Mouse (Mus musculus) heart, embryonic 14.5 days (tissue): ENCODE measurements at regions not wholly inside any gene's neighbourhood (a gene's known extent, or its start where the extent isn't known, plus 50 kb on each side); places are given as distances from the start of the nearest gene placed in this dataset.

Experiments
- ATAC-seq: fragments of 200-750 bp; cut with Nextera tagmentation; 2 replicates; pipeline ENCODE4 v1.8.0; 2017; ENCODE audit warnings: low read depth, moderate TSS enrichment; ENCODE audit not compliant: insufficient number of reproducible peaks, insufficient read depth, low FRiP score
- H3K27ac ChIP-seq, 2 experiments: fragments of 200-500 bp in 1 of 2; fragments of 300-500 bp in 1 of 2; sonication (generic) in 1 of 2; replicated peaks in 1 of 2; 2 replicates each; pipeline ENCODE4 v1.5.1; 2012 to 2014; ENCODE audit warnings: low read depth in 2 of 2, low read length in 2 of 2, control low read depth in 1 of 2, mild to moderate bottlenecking in 1 of 2, mixed read lengths in 1 of 2; ENCODE audit not compliant: control insufficient read depth in 1 of 2, insufficient read depth in 1 of 2
- H3K27me3 ChIP-seq: fragments of 300-500 bp; sonication (generic); 2 replicates; pipeline ENCODE4 v1.6.1; 2014; ENCODE audit warnings: mild to moderate bottlenecking, low read length, control low read depth; ENCODE audit not compliant: control insufficient read depth, insufficient read depth
- H3K36me3 ChIP-seq: fragments of 300-500 bp; sonication (generic); 2 replicates; pipeline ENCODE4 v1.6.1; 2014; ENCODE audit warnings: mild to moderate bottlenecking, control low read depth, low read length, mixed read lengths; ENCODE audit not compliant: control insufficient read depth, insufficient read depth
- H3K4me1 ChIP-seq, 2 experiments: fragments of 200-500 bp in 1 of 2; fragments of 300-500 bp in 1 of 2; sonication (generic) in 1 of 2; 2 replicates each; pipeline ENCODE4 v1.6.1; 2012 to 2014; ENCODE audit warnings: low read length in 2 of 2, control low read depth in 1 of 2, mixed read lengths in 1 of 2; ENCODE audit not compliant: control insufficient read depth in 2 of 2, insufficient read depth in 2 of 2
- H3K4me2 ChIP-seq: fragments of 300-500 bp; sonication (generic); 2 replicates; pipeline ENCODE4 v1.6.1; 2014; ENCODE audit warnings: mild to moderate bottlenecking, low read length
- H3K4me3 ChIP-seq, 2 experiments: fragments of 200-500 bp in 1 of 2; fragments of 300-500 bp in 1 of 2; sonication (generic) in 1 of 2; 2 replicates each; pipeline ENCODE4 v1.5.1; 2012 to 2014; ENCODE audit warnings: low read length in 2 of 2, mild to moderate bottlenecking in 2 of 2, control low read depth in 1 of 2, low read depth in 1 of 2, moderate library complexity in 1 of 2; ENCODE audit not compliant: control insufficient read depth in 1 of 2, insufficient read depth in 1 of 2
- H3K9ac ChIP-seq: fragments of 300-500 bp; sonication (generic); 2 replicates; pipeline ENCODE4 v1.6.1; 2014; ENCODE audit warnings: mild to moderate bottlenecking, low read length
- H3K9me3 ChIP-seq: fragments of 300-500 bp; sonication (generic); 2 replicates; pipeline ENCODE4 v1.6.1; 2016; ENCODE audit warnings: low read length, control low read depth; ENCODE audit not compliant: control insufficient read depth
- WGBS: fragments of 180-500 bp; shearing (Covaris S2); extraction: QIAGEN DNeasy Blood & Tissue Kit; methylation state at CpG from one replicate; pipeline ENCODE4 v1.1.7; 2014; 5-methylcytosine and 5-hydroxymethylcytosine counted together

- no peak overlapping the region for H3K9ac ChIP-seq
- no peaks in the 10 kb centered on the region for H3K4me1 ChIP-seq
- H3K4me2 ChIP-seq = no peak overlapping the region
- H3K4me3 ChIP-seq = no peak overlapping the region
- no peaks in the 10 kb centered on the region for H3K27me3 ChIP-seq
- no peak for ATAC-seq
- WGBS = 79% methylated on average over 8 of the region's 8 CpGs
- H3K9me3 ChIP-seq = no peaks in the 10 kb centered on the region
- no peak overlapping the region for H3K27ac ChIP-seq
- H3K36me3 ChIP-seq = no peaks in the 10 kb centered on the region
Measured at GRCm38 (mm10) chr15:93959931-93960330, 364.2 kb upstream of the Prickle1 start.

- Histone ChIP-seq H3K36me3 (no peaks in the 10 kb centered on the region), H3K4me2 (no peak overlapping the region), H3K9me3 (no peaks in the 10 kb centered on the region), H3K27me3 (no peaks in the 10 kb centered on the region), H3K4me3 (no peak overlapping the region), H3K4me1 (no peaks in the 10 kb centered on the region), H3K9ac (no peak overlapping the region), H3K27ac (no peak overlapping the region)
- ATAC-seq = no peak
- WGBS = 72% methylated on average over 1 of the region's 1 CpGs
Measured at GRCm38 (mm10) chr15:93958086-93958485, 362.4 kb upstream of the Prickle1 start.

- WGBS = 90% methylated on average over 11 of the region's 11 CpGs
- ATAC-seq = no peak
- H3K27ac ChIP-seq = no peak overlapping the region
Measured at GRCm38 (mm10) chr15:93956801-93957200, 361.1 kb upstream of the Prickle1 start.

GRCm38 (mm10) chr15:93953548-93953947 is 357.9 kb upstream of the Prickle1 start:
- ATAC-seq = no peak
- no peak overlapping the region for H3K4me2 ChIP-seq
- no peak overlapping the region for H3K9ac ChIP-seq
- H3K4me3 ChIP-seq = no peak overlapping the region
- 87% methylated on average over 1 of the region's 1 CpGs for WGBS
- no peaks in the 10 kb centered on the region for H3K36me3 ChIP-seq
- H3K27ac ChIP-seq = no peak overlapping the region
- no peaks in the 10 kb centered on the region for H3K9me3 ChIP-seq
- no peaks in the 10 kb centered on the region for H3K27me3 ChIP-seq
- H3K4me1 ChIP-seq = no peaks in the 10 kb centered on the region

More at GRCm38 (mm10) chr15:93956801-93957200, 361.1 kb upstream of the Prickle1 start:
- Histone ChIP-seq H3K36me3 (no peaks in the 10 kb centered on the region), H3K9ac (no peak overlapping the region), H3K4me1 (no peaks in the 10 kb centered on the region), H3K4me2 (no peak overlapping the region), H3K27me3 (no peaks in the 10 kb centered on the region), H3K9me3 (no peaks in the 10 kb centered on the region), H3K4me3 (no peak overlapping the region)

- Histone ChIP-seq H3K36me3 (no peaks in the 10 kb centered on the region), H3K9ac (no peak overlapping the region), H3K4me1 (no peaks in the 10 kb centered on the region), H3K4me3 (no peak overlapping the region), H3K27me3 (no peaks in the 10 kb centered on the region), H3K9me3 (no peaks in the 10 kb centered on the region), H3K4me2 (no peak overlapping the region), H3K27ac (no peak overlapping the region)
- WGBS = 95% methylated on average over 1 of the region's 1 CpGs
- ATAC-seq = no peak
Measured at GRCm38 (mm10) chr15:93950441-93950840, 354.8 kb upstream of the Prickle1 start.

GRCm38 (mm10) chr15:93948902-93949301 is 353.2 kb upstream of the Prickle1 start:
- no peaks in the 10 kb centered on the region for H3K4me1 ChIP-seq
- H3K9ac ChIP-seq = no peak overlapping the region
- H3K4me2 ChIP-seq = no peak overlapping the region
- no peak overlapping the region for H3K4me3 ChIP-seq
- no peaks in the 10 kb centered on the region for H3K36me3 ChIP-seq
- no peaks in the 10 kb centered on the region for H3K27me3 ChIP-seq
- no peak overlapping the region for H3K27ac ChIP-seq
- no peak for ATAC-seq
- 70% methylated on average over 4 of the region's 4 CpGs for WGBS
- no peaks in the 10 kb centered on the region for H3K9me3 ChIP-seq

- WGBS = 78% methylated on average over 12 of the region's 12 CpGs
- Histone ChIP-seq H3K9me3 (no peaks in the 10 kb centered on the region), H3K27ac (no peak overlapping the region), H3K4me1 (0 out of 4 replicates have a peak, but pooled peaks cover 0 to 2% of the 10 kb centered on the region in 2 experiments), H3K4me3 (no peak overlapping the region), H3K36me3 (no peaks in the 10 kb centered on the region), H3K27me3 (no peaks in the 10 kb centered on the region), H3K9ac (no peak overlapping the region), H3K4me2 (no peak overlapping the region)
- ATAC-seq = no peak
Measured at GRCm38 (mm10) chr15:93943545-93943944, 347.9 kb upstream of the Prickle1 start.

GRCm38 (mm10) chr15:93932971-93933496 is 337.3 kb upstream of the Prickle1 start:
- Histone ChIP-seq H3K4me2 (no peak overlapping the region), H3K9ac (no peak overlapping the region), H3K36me3 (no peaks in the 10 kb centered on the region), H3K4me3 (no peak overlapping the region), H3K9me3 (no peaks in the 10 kb centered on the region), H3K27me3 (no peaks in the 10 kb centered on the region), H3K27ac (peak overlapping the region; percentile 50 to 54; a peak in 3 of 4 replicates), H3K4me1 (peaks cover 3 to 11% of the 10 kb centered on the region in 2 experiments; a peak in 3 of 4 replicates)
- 55% methylated on average over 5 of the region's 5 CpGs for WGBS
- no peak for ATAC-seq
